Mouse (Mus musculus) kidney, embryonic 14.5 days (tissue): ENCODE measurements around the gene Ing1. TPM values are rescaled to one million over a fixed set of nuclear protein-coding genes. Genes with fewer than 3 reads are reported as not detected.
"Not testable (repeated sequence)": the region's sequence is repeated elsewhere in the genome, so short reads cannot be mapped to it uniquely, and the experiment has no call there.

Experiments used
- ATAC-seq: fragments of 200-750 bp; cut with Nextera tagmentation; 2 replicates; pipeline ENCODE4 v1.8.0; 2017; ENCODE audit warnings: moderate number of reproducible peaks, mild to moderate bottlenecking, moderate TSS enrichment, moderate library complexity; ENCODE audit not compliant: low FRiP score, low TSS enrichment
- H3K27ac ChIP-seq: fragments of 300-500 bp; sonication (generic); 2 replicates; pipeline ENCODE4 v1.5.1; 2014; ENCODE audit warnings: low read depth, mild to moderate bottlenecking, low read length, moderate library complexity, mixed read lengths
- H3K27me3 ChIP-seq: fragments of 300-500 bp; sonication (generic); 2 replicates; pipeline ENCODE4 v1.6.1; 2014; ENCODE audit warnings: mild to moderate bottlenecking, low read length; ENCODE audit not compliant: control insufficient read depth, insufficient read depth
- H3K36me3 ChIP-seq: fragments of 300-500 bp; sonication (generic); 2 replicates; pipeline ENCODE4 v1.6.1; 2014; ENCODE audit warnings: low read length, mixed read lengths; ENCODE audit not compliant: control insufficient read depth, insufficient read depth
- H3K4me1 ChIP-seq: fragments of 300-500 bp; sonication (generic); 2 replicates; pipeline ENCODE4 v1.6.1; 2014; ENCODE audit warnings: low read length, mixed read lengths; ENCODE audit not compliant: control insufficient read depth, insufficient read depth
- H3K4me2 ChIP-seq: fragments of 300-500 bp; sonication (generic); replicated peaks from 2 replicates; pipeline ENCODE4 v1.6.1; 2014; ENCODE audit warnings: low read depth, mild to moderate bottlenecking, low read length
- H3K4me3 ChIP-seq: fragments of 300-500 bp; sonication (generic); 2 replicates; pipeline ENCODE4 v1.5.1; 2014; ENCODE audit warnings: mild to moderate bottlenecking, low read length
- H3K9ac ChIP-seq: fragments of 300-500 bp; sonication (generic); 2 replicates; pipeline ENCODE4 v1.6.1; 2014; ENCODE audit warnings: low read depth, mild to moderate bottlenecking, low read length, moderate library complexity
- H3K9me3 ChIP-seq: fragments of 300-500 bp; sonication (generic); 2 replicates; pipeline ENCODE4 v1.6.1; 2016; ENCODE audit warnings: low read length; ENCODE audit not compliant: control insufficient read depth
- WGBS: fragments of 180-500 bp; shearing (Covaris S2); extraction: QIAGEN DNeasy Blood & Tissue Kit; methylation state at CpG from one replicate; pipeline ENCODE4 v1.1.7; 2014; 5-methylcytosine and 5-hydroxymethylcytosine counted together
- polyA plus RNA-seq: library from polyadenylated mRNA; unstranded; fragments of >200 nt; fragmentation: Nextera tagmentation; extraction: Ambion mirVana; gene quantifications from 2 replicates; pipeline ENCODE4 v1.2.1, GENCODE M21; 2014

The Ing1 gene
- polyA plus RNA-seq, 1 experiment from 2014 or later = 35.7 TPM

- ATAC-seq = no peak
- Histone ChIP-seq H3K27ac (no peak overlapping the region), H3K9ac (no peak overlapping the region), H3K4me2 (no peak overlapping the region), H3K9me3 (no peaks in the 10 kb centered on the region), H3K4me1 (no peaks in the 10 kb centered on the region), H3K4me3 (no peak overlapping the region), H3K27me3 (no peaks in the 10 kb centered on the region), H3K36me3 (peaks cover 33% of the 10 kb centered on the region)
- 86% methylated on average over 4 of the region's 4 CpGs for WGBS
Measured at GRCm38 (mm10) chr8:11542866-11543265, 12.5 kb upstream of the Ing1 start.

DNA sequence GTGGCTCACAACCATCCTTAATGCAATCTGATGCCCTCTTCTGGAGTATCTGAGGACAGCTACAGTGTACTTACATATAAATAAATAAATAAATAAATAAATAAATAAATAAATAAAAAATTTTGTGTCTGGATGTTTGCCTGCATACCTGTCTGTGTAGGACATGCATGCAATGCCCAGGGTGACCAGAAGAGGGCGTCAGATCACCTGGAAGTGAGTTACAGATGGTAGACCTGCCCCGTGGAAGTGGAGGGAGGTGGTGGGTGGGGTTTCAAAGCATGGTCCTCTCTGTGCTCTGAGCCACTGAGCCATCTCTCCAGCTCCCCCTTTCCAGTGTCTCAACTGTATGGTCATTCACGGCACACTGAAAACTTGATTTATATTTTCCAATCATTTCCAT, 11.0 kb upstream of the Ing1 start:
- Histone ChIP-seq H3K9ac (no peak overlapping the region), H3K27me3 (no peaks in the 10 kb centered on the region), H3K27ac (no peak overlapping the region), H3K4me1 (no peaks in the 10 kb centered on the region), H3K4me2 (no peak overlapping the region), H3K36me3 (peaks cover 29% of the 10 kb centered on the region), H3K4me3 (no peak overlapping the region), H3K9me3 (no peaks in the 10 kb centered on the region)
- 44% methylated on average over 3 of the region's 3 CpGs for WGBS
- no peak for ATAC-seq

- Histone ChIP-seq H3K27me3 (no peaks in the 10 kb centered on the region), H3K4me1 (no peaks in the 10 kb centered on the region), H3K9ac (no peak overlapping the region), H3K4me2 (no peak overlapping the region), H3K27ac (no peak overlapping the region), H3K4me3 (no peak overlapping the region), H3K36me3 (peaks cover 15% of the 10 kb centered on the region; the same call in 1 of the 2 replicates), H3K9me3 (no peaks in the 10 kb centered on the region)
- WGBS = 71% methylated on average over 6 of the region's 6 CpGs
- no peak for ATAC-seq
Measured at GRCm38 (mm10) chr8:11547063-11547462, 8.3 kb upstream of the Ing1 start.

- no peaks in the 10 kb centered on the region for H3K27me3 ChIP-seq
- WGBS = 24% methylated on average over 7 of the region's 7 CpGs
- H3K36me3 ChIP-seq = peaks cover 10% of the 10 kb centered on the region; the same call in 1 of the 2 replicates
- no peak overlapping the region for H3K27ac ChIP-seq
- peak overlapping the region; percentile 85; the same call in 1 of the 2 replicates for H3K9ac ChIP-seq
- ATAC-seq = no peak
- peak overlapping the region; percentile 78 for H3K4me3 ChIP-seq
- peaks cover 12% of the 10 kb centered on the region for H3K4me1 ChIP-seq
- peak overlapping the region; percentile 67 for H3K4me2 ChIP-seq
- no peaks in the 10 kb centered on the region for H3K9me3 ChIP-seq
Measured at GRCm38 (mm10) chr8:11549706-11550105, 5.7 kb upstream of the Ing1 start.

- no peaks in the 10 kb centered on the region for H3K27me3 ChIP-seq
- no peaks in the 10 kb centered on the region for H3K9me3 ChIP-seq
- H3K4me1 ChIP-seq = peaks cover 13% of the 10 kb centered on the region
- peak; percentile 82 for ATAC-seq
- H3K4me2 ChIP-seq = peak within 1 kb of the TSS; percentile 67
- H3K4me3 ChIP-seq = peak within 1 kb of the TSS; percentile 78
- H3K36me3 ChIP-seq = peaks cover 10% of the 10 kb centered on the region; the same call in 1 of the 2 replicates
- WGBS = under 1% methylated on average over 53 of the region's 53 CpGs
- peak within 1 kb of the TSS; percentile 85 for H3K9ac ChIP-seq
- H3K27ac ChIP-seq = peak within 1 kb of the TSS; percentile 72
Measured at GRCm38 (mm10) chr8:11550281-11550948, 5.0 kb upstream of the Ing1 start, which contains the start of gene Cars2. Gene Cars2, minus strand, starts transcription at chr8:11550783.

GRCm38 (mm10) chr8:11551497-11551896, 3.9 kb upstream of the Ing1 start:
- not testable (repeated sequence) for H3K4me3 ChIP-seq, H3K9me3 ChIP-seq, H3K36me3 ChIP-seq, H3K27ac ChIP-seq, ATAC-seq, H3K9ac ChIP-seq, H3K27me3 ChIP-seq, H3K4me2 ChIP-seq
- H3K4me1 ChIP-seq = peaks cover 13% of the 10 kb centered on the region
- 82% methylated on average over 4 of the region's 4 CpGs for WGBS

- no peak overlapping the region for H3K9ac ChIP-seq
- peaks cover 13% of the 10 kb centered on the region for H3K4me1 ChIP-seq
- WGBS = 72% methylated on average over 10 of the region's 10 CpGs
- H3K4me2 ChIP-seq = no peak overlapping the region
- no peak overlapping the region for H3K4me3 ChIP-seq
- peaks cover 3% of the 10 kb centered on the region; the same call in 1 of the 2 replicates for H3K36me3 ChIP-seq
- H3K27me3 ChIP-seq = no peaks in the 10 kb centered on the region
- no peak overlapping the region for H3K27ac ChIP-seq
- H3K9me3 ChIP-seq = no peaks in the 10 kb centered on the region
- no peak for ATAC-seq
Measured at GRCm38 (mm10) chr8:11552390-11552789, 3.0 kb upstream of the Ing1 start.

DNA sequence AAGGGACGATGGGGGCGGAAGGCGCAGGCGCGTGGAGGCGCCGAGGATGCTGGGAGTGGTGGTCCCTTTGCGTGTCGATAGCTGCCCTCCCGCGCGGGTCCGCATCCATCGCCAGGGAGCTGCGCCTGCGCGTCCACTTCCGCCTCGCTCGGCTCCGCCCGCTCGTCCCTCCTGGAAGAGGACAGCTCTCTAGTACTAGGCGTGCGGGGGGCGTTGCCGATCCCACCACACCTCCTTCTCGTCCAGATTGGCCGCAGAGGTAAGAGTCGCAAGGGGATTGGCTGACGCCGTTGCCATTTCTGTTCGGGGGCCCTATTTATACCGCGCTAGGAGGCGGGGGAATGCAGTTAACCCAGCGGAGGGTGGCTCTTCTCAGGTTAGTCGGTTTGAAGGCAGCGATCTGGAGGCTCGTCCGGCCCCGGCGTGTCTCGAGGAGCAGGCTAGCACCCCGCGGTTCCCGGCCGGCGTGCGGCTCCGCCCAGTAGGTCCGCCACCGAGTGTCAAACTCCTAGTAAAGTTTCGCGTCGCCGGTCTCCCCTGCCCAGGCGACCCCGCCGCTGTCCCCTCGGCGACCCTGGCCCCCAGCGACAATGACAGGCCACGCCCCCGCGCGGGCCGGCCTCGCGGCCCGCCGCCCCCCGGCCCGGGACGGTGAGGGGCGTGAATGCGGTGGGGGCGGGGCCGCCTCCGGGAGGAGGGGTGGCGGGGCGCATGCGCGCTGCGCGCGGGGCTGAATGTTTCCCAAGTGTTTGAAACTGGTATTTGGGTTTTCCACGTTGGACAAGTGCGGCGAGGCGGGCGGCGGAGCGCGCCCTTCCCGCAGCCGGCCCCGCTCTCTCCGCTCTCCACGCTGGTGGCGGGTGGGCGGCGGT, 585 bp downstream of the Ing1 start:
- WGBS = under 1% methylated on average over 90 of the region's 103 CpGs
- Histone ChIP-seq H3K9me3 (no peaks in the 10 kb centered on the region), H3K36me3 (peaks cover 1% of the 10 kb centered on the region), H3K4me2 (peak overlapping the region; percentile 80), H3K27ac (peak overlapping the region; percentile 98), H3K27me3 (no peaks in the 10 kb centered on the region), H3K9ac (peak overlapping the region; percentile 97), H3K4me3 (peak overlapping the region; percentile 97), H3K4me1 (peaks cover 28% of the 10 kb centered on the region)
- peak; percentile 90 for ATAC-seq
